Mouse (Mus musculus) kidney, adult 2 months (tissue): ENCODE results near the gene Chd4. TPM values are rescaled to one million over a fixed set of nuclear protein-coding genes. Genes with fewer than 3 reads are reported as not detected.

Experiments used
- DNase-seq: peaks from one replicate; pipeline ENCODE4 v3.0.0; 2021
- H3K27ac ChIP-seq: fragments of 200-500 bp; 2 replicates; pipeline ENCODE4 v1.5.1; 2012; ENCODE audit warnings: low read depth, low read length, control low read depth, inconsistent platforms; ENCODE audit not compliant: insufficient read depth
- H3K27me3 ChIP-seq: fragments of 200-500 bp; replicated peaks from 2 replicates; pipeline ENCODE4 v1.6.1; 2012; ENCODE audit warnings: mild to moderate bottlenecking, moderate library complexity, low read length, inconsistent platforms; ENCODE audit not compliant: control insufficient read depth, insufficient read depth
- H3K36me3 ChIP-seq: fragments of 200-500 bp; 2 replicates; pipeline ENCODE4 v1.6.1; 2012; ENCODE audit warnings: mild to moderate bottlenecking, moderate library complexity, low read length, inconsistent platforms; ENCODE audit not compliant: control insufficient read depth, insufficient read depth
- H3K4me1 ChIP-seq: fragments of 200-500 bp; 2 replicates; pipeline ENCODE4 v1.6.1; 2011; ENCODE audit warnings: low read length; ENCODE audit not compliant: control insufficient read depth, insufficient read depth
- H3K4me3 ChIP-seq: fragments of 200-500 bp; 2 replicates; pipeline ENCODE4 v1.5.1; 2011; ENCODE audit warnings: mild to moderate bottlenecking, low read depth, low read length, control low read depth; ENCODE audit not compliant: insufficient read depth
- CTCF ChIP-seq: fragments of 200-500 bp; conservative IDR thresholded peaks from 2 replicates; pipeline ENCODE4 v1.5.1; 2011; ENCODE audit warnings: low read depth, mild to moderate bottlenecking, control low read depth, low read length, moderate library complexity, mixed read lengths; ENCODE audit not compliant: insufficient read depth, insufficient read length
- POLR2A ChIP-seq: fragments of 200-500 bp; IDR thresholded peaks from one replicate; pipeline ENCODE4 v1.6.1; 2011; ENCODE audit warnings: low read depth, low read length, control low read depth
- WGBS: fragments of 180-500 bp; shearing (Covaris S2); methylation state at CpG from one replicate; pipeline ENCODE4 v1.1.7; 2018; 5-methylcytosine and 5-hydroxymethylcytosine counted together
- polyA plus RNA-seq: library from polyadenylated mRNA; depleted of rRNA; stranded (reverse); fragments of >200 nt; gene quantifications from 2 replicates; pipeline ENCODE4 v1.2.3, GENCODE M21; 2012; rRNA removed

The Chd4 gene
- polyA plus RNA-seq, 1 experiment: 43.6 TPM

DNA sequence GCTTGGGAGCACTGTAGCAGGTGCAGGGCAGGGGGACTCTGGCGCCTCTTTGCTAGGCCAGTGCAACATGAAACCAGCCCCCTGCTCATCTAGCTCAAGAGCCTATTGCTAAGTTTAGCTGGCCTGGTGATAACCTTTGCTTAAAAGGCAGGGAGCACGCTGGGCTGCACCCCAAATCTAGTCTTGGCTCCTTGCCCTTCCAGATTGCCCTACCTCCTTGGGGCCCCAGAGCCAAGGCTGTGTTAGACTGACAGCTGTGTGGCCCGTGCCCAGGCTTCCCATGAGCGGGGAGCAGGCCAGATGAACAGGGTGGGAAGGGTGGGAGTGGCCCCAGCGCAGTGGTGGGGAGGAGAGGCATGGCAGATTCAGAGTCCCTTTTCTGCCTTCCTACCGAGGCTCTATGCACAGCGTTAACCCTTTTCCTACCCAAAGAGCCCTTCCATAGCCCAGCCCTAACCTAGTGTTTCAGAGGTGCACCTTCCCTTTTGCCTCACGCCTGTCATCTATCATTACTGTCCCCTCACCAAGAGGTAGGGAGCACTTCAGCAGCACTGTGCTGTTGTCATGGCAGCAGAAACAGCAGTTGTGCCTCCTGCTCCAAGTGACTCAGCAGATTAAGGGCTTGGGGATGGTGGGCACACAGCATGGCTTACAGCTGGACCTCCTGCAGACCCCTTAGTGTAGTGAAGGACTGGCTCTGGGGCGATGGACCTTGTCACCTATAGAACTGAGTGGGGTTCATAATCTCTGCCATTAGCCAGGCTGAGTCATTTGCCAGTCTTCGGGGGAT is 71.3 kb downstream of the Chd4 start:
- peak; percentile 38 for DNase-seq
- Histone ChIP-seq H3K27me3 (no peaks in the 10 kb centered on the region), H3K4me3 (peak overlapping the region; percentile 66), H3K27ac (peak overlapping the region; percentile 87), H3K36me3 (peaks cover 5% of the 10 kb centered on the region), H3K4me1 (peaks cover 9% of the 10 kb centered on the region; the same call in 1 of the 2 replicates)
- 36% methylated on average over 10 of the region's 10 CpGs for WGBS
- no peak for TF ChIP-seq CTCF
- TF ChIP-seq POLR2A: no peak

DNA sequence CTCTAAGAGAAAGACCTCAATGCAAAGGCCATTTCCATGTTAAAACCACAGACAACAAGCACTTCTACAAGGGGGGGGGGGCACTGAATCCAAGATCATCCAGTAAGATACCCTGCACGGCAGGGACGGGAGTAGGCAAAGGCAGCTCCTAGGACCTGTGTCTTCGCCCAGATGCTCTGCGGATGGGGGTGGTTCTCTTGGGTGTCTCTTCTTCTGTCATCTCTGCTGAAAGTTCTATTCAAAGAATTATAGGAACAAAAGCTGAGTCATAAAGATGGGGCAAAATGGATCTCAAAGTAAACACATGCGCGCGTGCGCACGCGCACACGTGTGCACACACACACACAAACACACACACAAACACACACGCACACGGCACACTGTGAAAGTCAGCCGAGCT is 72.3 kb downstream of the Chd4 start:
- Histone ChIP-seq H3K27ac (no peak overlapping the region), H3K27me3 (no peaks in the 10 kb centered on the region), H3K4me3 (no peak overlapping the region), H3K36me3 (peaks cover 4% of the 10 kb centered on the region), H3K4me1 (peaks cover 9% of the 10 kb centered on the region; the same call in 1 of the 2 replicates)
- TF ChIP-seq CTCF (no peak), POLR2A (no peak)
- no peak for DNase-seq
- 94% methylated on average over 14 of the region's 14 CpGs for WGBS

- no peaks in the 10 kb centered on the region for H3K27me3 ChIP-seq
- H3K36me3 ChIP-seq: no peaks in the 10 kb centered on the region
- 73% methylated on average over 6 of the region's 6 CpGs for WGBS
- H3K4me3 ChIP-seq: no peak overlapping the region
- H3K27ac ChIP-seq: no peak overlapping the region
- TF ChIP-seq POLR2A (no peak), CTCF (peak; percentile 51)
- DNase-seq: peak; percentile 34
- H3K4me1 ChIP-seq: peaks cover 9% of the 10 kb centered on the region; the same call in 1 of the 2 replicates
These were observed 74.4 kb downstream of the Chd4 start for GRCm38 (mm10) chr6:125170194-125170593.

GRCm38 (mm10) chr6:125172474-125172873 is 76.7 kb downstream of the Chd4 start:
- H3K27ac ChIP-seq: no peak overlapping the region
- TF ChIP-seq POLR2A: no peak
- TF ChIP-seq CTCF: no peak
- 84% methylated on average over 2 of the region's 2 CpGs for WGBS
- H3K27me3 ChIP-seq: no peaks in the 10 kb centered on the region
- DNase-seq: no peak
- H3K36me3 ChIP-seq: no peaks in the 10 kb centered on the region
- no peaks in the 10 kb centered on the region for H3K4me1 ChIP-seq
- H3K4me3 ChIP-seq: no peak overlapping the region

- H3K4me3 ChIP-seq: no peak overlapping the region
- TF ChIP-seq CTCF: no peak
- TF ChIP-seq POLR2A: no peak
- H3K4me1 ChIP-seq: no peaks in the 10 kb centered on the region
- WGBS: 94% methylated on average over 7 of the region's 7 CpGs
- H3K27ac ChIP-seq: no peak overlapping the region
- no peaks in the 10 kb centered on the region for H3K36me3 ChIP-seq
- no peaks in the 10 kb centered on the region for H3K27me3 ChIP-seq
- no peak for DNase-seq
These were observed 77.5 kb downstream of the Chd4 start for GRCm38 (mm10) chr6:125173256-125173655.

DNA sequence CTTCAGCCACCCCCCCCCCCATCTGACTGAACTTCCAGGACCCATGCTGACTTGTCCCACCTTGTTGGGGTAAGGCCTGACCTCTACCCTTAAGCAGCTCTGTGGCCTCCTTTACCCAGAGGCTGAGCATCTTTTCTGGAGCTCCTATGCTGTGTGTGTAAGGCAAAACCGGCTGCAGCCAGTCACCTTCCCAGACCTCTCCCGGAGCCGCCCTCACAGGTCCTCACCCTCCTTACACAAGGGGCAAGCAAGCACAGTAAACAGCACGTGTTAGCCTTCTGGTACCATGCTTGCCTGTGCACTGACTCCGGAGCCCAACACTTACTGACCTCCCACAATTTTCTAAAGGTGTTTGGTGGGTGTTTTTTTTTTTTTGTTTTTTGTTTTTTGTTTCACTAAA is 79.7 kb downstream of the Chd4 start:
- TF ChIP-seq POLR2A: no peak
- no peak for TF ChIP-seq CTCF
- Histone ChIP-seq H3K4me3 (no peak overlapping the region), H3K27ac (no peak overlapping the region), H3K27me3 (no peaks in the 10 kb centered on the region), H3K4me1 (no peaks in the 10 kb centered on the region), H3K36me3 (no peaks in the 10 kb centered on the region)
- 84% methylated on average over 5 of the region's 5 CpGs for WGBS
- DNase-seq: no peak

GRCm38 (mm10) chr6:125179601-125180000 is 83.8 kb downstream of the Chd4 start:
- no peak overlapping the region for H3K27ac ChIP-seq
- TF ChIP-seq POLR2A: no peak
- TF ChIP-seq CTCF: no peak
- no peaks in the 10 kb centered on the region for H3K27me3 ChIP-seq
- no peaks in the 10 kb centered on the region for H3K36me3 ChIP-seq
- H3K4me3 ChIP-seq: no peak overlapping the region
- DNase-seq: no peak
- no peaks in the 10 kb centered on the region for H3K4me1 ChIP-seq
- WGBS: 89% methylated on average over 7 of the region's 7 CpGs

Other genes with a start within 250 kb of the Chd4 start
- gene P3h3, start 238.2 kb upstream of the Chd4 start, polyA plus RNA-seq: 15.8 and 19.1 TPM in 2 replicates
- gene Gpr162, start 232.0 kb upstream of the Chd4 start, polyA plus RNA-seq: 4.0 and 5.6 TPM in 2 replicates
- 0.57 and 4.3 TPM in 2 replicates for gene Cd4, start 207.8 kb upstream of the Chd4 start, polyA plus RNA-seq
- gene Lag3, start 184.3 kb upstream of the Chd4 start, polyA plus RNA-seq: 0.80 and 1.5 TPM in 2 replicates
- 1,732 and 2,839 TPM in 2 replicates for gene Ptms, start 175.9 kb upstream of the Chd4 start, polyA plus RNA-seq
- gene Mlf2, start 164.6 kb upstream of the Chd4 start, polyA plus RNA-seq: 402 and 403 TPM in 2 replicates
- 268 and 276 TPM in 2 replicates for gene Cops7a, start 130.4 kb upstream of the Chd4 start, polyA plus RNA-seq
- gene Pianp, start 99.3 kb upstream of the Chd4 start, polyA plus RNA-seq: 0.95 and 0.99 TPM in 2 replicates
- gene Zfp384, start 86.8 kb upstream of the Chd4 start, polyA plus RNA-seq: 37.8 and 45.7 TPM in 2 replicates
- 39.1 and 39.2 TPM in 2 replicates for gene Ing4, start 56.2 kb upstream of the Chd4 start, polyA plus RNA-seq
- gene Acrbp, start 46.3 kb upstream of the Chd4 start, polyA plus RNA-seq: 14.3 and 18.9 TPM in 2 replicates
- 2.9 and 3.5 TPM in 2 replicates for gene Lpar5, start 28.1 kb upstream of the Chd4 start, polyA plus RNA-seq
- 15.5 and 16.5 TPM in 2 replicates for gene Nop2, start 35.9 kb downstream of the Chd4 start, polyA plus RNA-seq
- 35.0 and 36.4 TPM in 2 replicates for gene Iffo1, start 49.3 kb downstream of the Chd4 start, polyA plus RNA-seq
- 7,324 and 7,933 TPM in 2 replicates for gene Gapdh, start 70.5 kb downstream of the Chd4 start, polyA plus RNA-seq
- 15.6 and 18.7 TPM in 2 replicates for gene Ncapd2, start 95.7 kb downstream of the Chd4 start, polyA plus RNA-seq
- 102 and 110 TPM in 2 replicates for gene Mrpl51, start 95.8 kb downstream of the Chd4 start, polyA plus RNA-seq
- gene Vamp1, start 119.6 kb downstream of the Chd4 start, polyA plus RNA-seq: 19.1 and 19.8 TPM in 2 replicates
- gene Tapbpl, start 135.9 kb downstream of the Chd4 start, polyA plus RNA-seq: 16.0 and 16.4 TPM in 2 replicates
- gene Cd27, start 141.0 kb downstream of the Chd4 start, polyA plus RNA-seq: 0.64 and 7.0 TPM in 2 replicates
- 0.39 and 0.86 TPM in 2 replicates for gene Tuba3a, start 190.1 kb downstream of the Chd4 start, polyA plus RNA-seq
- gene Ltbr, start 217.9 kb downstream of the Chd4 start, polyA plus RNA-seq: 97.1 and 116 TPM in 2 replicates
- 83.5 and 89.5 TPM in 2 replicates for gene Scnn1a, start 224.7 kb downstream of the Chd4 start, polyA plus RNA-seq